Mouse (Mus musculus) neural tube, embryonic 13.5 days (tissue): ENCODE measurements around the gene Tbl1x. TPM values are rescaled to one million over a fixed set of nuclear protein-coding genes. Genes with fewer than 3 reads are reported as not detected.

ENCODE experiments used
- ATAC-seq: fragments of 200-750 bp; cut with Nextera tagmentation; 2 replicates; pipeline ENCODE4 v1.8.0; 2017; ENCODE audit warnings: low read depth, mild to moderate bottlenecking, moderate TSS enrichment, moderate library complexity
- H3K27ac ChIP-seq: fragments of 300-500 bp; sonication (generic); replicated peaks from 2 replicates; pipeline ENCODE4 v1.5.1; 2015; ENCODE audit warnings: moderate library complexity, mild to moderate bottlenecking, inconsistent platforms
- H3K27me3 ChIP-seq: fragments of 300-500 bp; sonication (generic); 2 replicates; pipeline ENCODE4 v1.6.1; 2015; ENCODE audit warnings: mild to moderate bottlenecking, inconsistent platforms
- H3K36me3 ChIP-seq: fragments of 300-500 bp; sonication (generic); 2 replicates; pipeline ENCODE4 v1.6.1; 2015; ENCODE audit warnings: mild to moderate bottlenecking, inconsistent platforms
- H3K4me1 ChIP-seq: fragments of 300-500 bp; sonication (generic); replicated peaks from 2 replicates; pipeline ENCODE4 v1.6.1; 2015; ENCODE audit warnings: inconsistent platforms
- H3K4me2 ChIP-seq: fragments of 300-500 bp; sonication (generic); 2 replicates; pipeline ENCODE4 v1.6.1; 2015; ENCODE audit warnings: inconsistent platforms, mild to moderate bottlenecking, moderate library complexity
- H3K4me3 ChIP-seq: fragments of 300-500 bp; sonication (generic); 2 replicates; pipeline ENCODE4 v1.5.1; 2015; ENCODE audit warnings: mild to moderate bottlenecking, inconsistent platforms
- H3K9ac ChIP-seq: fragments of 300-500 bp; sonication (generic); 2 replicates; pipeline ENCODE4 v1.6.1; 2015; ENCODE audit warnings: moderate library complexity, mild to moderate bottlenecking, inconsistent platforms
- H3K9me3 ChIP-seq: fragments of 300-500 bp; sonication (generic); 2 replicates; pipeline ENCODE4 v1.6.1; 2016; ENCODE audit warnings: inconsistent platforms
- WGBS: fragments of 180-500 bp; shearing (Covaris S2); methylation state at CpG from one replicate; pipeline ENCODE4 v1.1.7; 2015; 5-methylcytosine and 5-hydroxymethylcytosine counted together
- polyA plus RNA-seq: library from polyadenylated mRNA; unstranded; fragments of >200 nt; fragmentation: Nextera tagmentation; extraction: Ambion mirVana; gene quantifications from 2 replicates; pipeline ENCODE4 v1.2.1, GENCODE M21; 2015

The Tbl1x gene
- polyA plus RNA-seq, 1 experiment from 2014 or later, result 41.5 TPM

DNA sequence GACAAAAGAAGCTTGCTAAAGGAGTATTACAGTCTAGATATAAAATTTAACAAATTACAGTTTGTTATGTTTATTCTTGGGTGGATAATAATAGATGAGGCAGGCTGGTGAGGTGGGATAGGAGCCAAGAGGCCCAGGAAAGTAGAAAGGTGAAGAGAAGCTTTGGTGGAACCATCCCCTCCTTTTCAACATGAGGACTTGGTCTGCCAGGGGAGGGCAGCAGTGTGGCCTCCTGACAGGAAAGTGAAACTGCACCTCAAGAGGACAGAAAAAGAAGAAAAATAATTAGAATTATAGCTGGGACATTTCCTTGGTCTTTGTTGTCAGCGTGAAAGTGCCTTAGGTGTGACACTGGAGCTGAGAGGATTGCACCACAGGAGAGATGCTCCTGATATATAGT lies 35.6 kb downstream of the Tbl1x start:
- no peak for ATAC-seq
- Histone ChIP-seq H3K9ac (no peak overlapping the region), H3K4me1 (peaks cover 14% of the 10 kb centered on the region), H3K27me3 (no peaks in the 10 kb centered on the region), H3K27ac (no peak overlapping the region), H3K4me3 (no peak overlapping the region), H3K4me2 (no peak overlapping the region), H3K36me3 (no peaks in the 10 kb centered on the region), H3K9me3 (no peaks in the 10 kb centered on the region)
- 75% methylated on average over 1 of the region's 1 CpGs for WGBS

DNA sequence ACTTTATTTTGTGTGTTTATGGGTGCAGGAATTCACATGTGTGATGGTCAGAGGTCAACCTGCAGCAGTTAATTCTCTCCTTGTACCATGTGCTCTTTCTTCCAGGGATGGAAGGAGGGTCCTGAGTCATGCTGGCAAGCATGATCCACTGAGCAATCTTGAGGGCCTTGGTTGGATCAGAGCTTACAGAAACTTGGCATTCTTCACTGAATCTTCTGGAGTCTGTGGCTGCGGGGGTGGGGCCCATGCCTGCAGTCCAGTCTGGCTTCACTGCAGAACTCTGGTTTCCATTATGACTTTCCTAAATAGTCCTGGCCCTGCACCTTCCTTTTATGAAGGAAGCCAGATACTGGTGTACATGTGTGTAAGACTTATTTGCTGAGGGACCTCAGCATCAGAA lies 38.1 kb downstream of the Tbl1x start:
- ATAC-seq, result no peak

DNA sequence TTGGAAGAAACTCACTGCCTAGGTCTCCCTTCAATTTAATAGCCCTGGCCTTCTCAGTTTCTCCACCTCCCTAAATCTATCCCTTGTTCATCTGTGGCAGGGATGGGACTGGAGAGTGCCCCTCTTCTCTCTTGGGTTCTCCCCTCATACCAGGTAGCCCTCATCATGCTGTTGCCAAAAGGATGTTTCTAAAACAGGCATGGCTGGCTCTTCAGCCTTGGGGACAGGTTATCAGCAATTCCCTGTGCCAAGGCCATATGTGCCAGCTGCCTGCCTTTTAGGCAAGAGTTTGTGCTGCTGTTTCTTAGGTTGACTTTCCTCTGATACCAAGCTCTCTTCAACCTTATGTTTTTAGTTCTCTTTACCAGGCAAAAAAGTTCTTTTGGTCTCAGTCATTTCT lies 39.6 kb downstream of the Tbl1x start:
- Histone ChIP-seq H3K9me3 (no peaks in the 10 kb centered on the region), H3K27ac (no peak overlapping the region), H3K4me1 (peaks cover 4% of the 10 kb centered on the region; the same call in 1 of the 2 replicates), H3K27me3 (no peaks in the 10 kb centered on the region), H3K36me3 (no peaks in the 10 kb centered on the region), H3K9ac (no peak overlapping the region), H3K4me3 (no peak overlapping the region), H3K4me2 (no peak overlapping the region)
- ATAC-seq, result no peak

More for the DNA sequence above, 38.1 kb downstream of the Tbl1x start:
- Histone ChIP-seq H3K27ac (no peak overlapping the region), H3K4me1 (peaks cover 11% of the 10 kb centered on the region), H3K36me3 (no peaks in the 10 kb centered on the region), H3K4me3 (no peak overlapping the region), H3K4me2 (no peak overlapping the region), H3K9ac (no peak overlapping the region), H3K9me3 (no peaks in the 10 kb centered on the region), H3K27me3 (no peaks in the 10 kb centered on the region)
- 88% methylated on average over 1 of the region's 1 CpGs for WGBS

DNA sequence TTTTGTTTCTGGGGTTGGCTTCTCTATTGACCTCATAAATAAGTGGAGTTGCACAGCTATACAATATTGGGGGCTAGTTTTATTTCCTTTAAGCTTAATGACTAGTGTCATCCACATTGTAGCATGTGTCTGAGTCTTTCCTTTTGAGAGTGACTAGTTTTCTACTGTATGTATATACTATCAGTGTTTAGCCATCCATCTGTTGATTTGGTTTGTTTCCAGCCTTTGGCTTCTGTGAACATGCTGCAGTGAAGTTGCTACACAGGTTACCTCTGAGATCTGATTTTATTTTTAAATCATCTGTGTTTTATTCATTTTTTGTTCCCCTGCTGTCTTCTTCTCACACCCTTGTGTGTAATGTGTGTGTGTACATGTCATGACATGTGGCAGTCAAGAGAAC lies 40.5 kb downstream of the Tbl1x start:
- Histone ChIP-seq H3K27me3 (no peaks in the 10 kb centered on the region), H3K36me3 (no peaks in the 10 kb centered on the region), H3K9me3 (no peaks in the 10 kb centered on the region), H3K4me1 (no peaks in the 10 kb centered on the region), H3K4me3 (no peak overlapping the region), H3K27ac (no peak overlapping the region), H3K4me2 (no peak overlapping the region), H3K9ac (no peak overlapping the region)
- ATAC-seq, result no peak

DNA sequence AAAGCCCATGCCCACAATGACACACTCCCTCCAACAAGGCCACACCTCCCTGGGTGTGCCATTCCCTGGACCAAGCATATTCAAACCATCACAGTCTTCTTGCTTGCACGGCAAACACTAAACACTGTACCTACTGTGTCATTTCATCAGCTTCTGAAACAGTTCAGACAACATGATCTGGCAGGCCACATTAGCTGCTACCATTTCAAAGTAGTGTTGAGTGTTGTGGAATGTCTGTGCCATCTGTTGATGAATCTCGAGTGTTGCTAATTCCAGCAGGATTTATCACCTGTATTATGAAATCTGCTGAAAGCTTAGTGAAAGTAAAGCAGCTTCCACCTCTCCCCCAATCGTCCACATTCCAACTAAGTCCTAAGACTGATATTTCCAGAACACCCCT lies 41.3 kb downstream of the Tbl1x start:
- H3K27me3 ChIP-seq, result no peaks in the 10 kb centered on the region
- no peak overlapping the region for H3K27ac ChIP-seq
- WGBS, result 85% methylated on average over 3 of the region's 3 CpGs
- no peak overlapping the region for H3K9ac ChIP-seq
- no peak for ATAC-seq
- no peak overlapping the region for H3K4me3 ChIP-seq
- H3K4me2 ChIP-seq, result no peak overlapping the region
- no peaks in the 10 kb centered on the region for H3K4me1 ChIP-seq
- H3K9me3 ChIP-seq, result no peaks in the 10 kb centered on the region
- H3K36me3 ChIP-seq, result no peaks in the 10 kb centered on the region

DNA sequence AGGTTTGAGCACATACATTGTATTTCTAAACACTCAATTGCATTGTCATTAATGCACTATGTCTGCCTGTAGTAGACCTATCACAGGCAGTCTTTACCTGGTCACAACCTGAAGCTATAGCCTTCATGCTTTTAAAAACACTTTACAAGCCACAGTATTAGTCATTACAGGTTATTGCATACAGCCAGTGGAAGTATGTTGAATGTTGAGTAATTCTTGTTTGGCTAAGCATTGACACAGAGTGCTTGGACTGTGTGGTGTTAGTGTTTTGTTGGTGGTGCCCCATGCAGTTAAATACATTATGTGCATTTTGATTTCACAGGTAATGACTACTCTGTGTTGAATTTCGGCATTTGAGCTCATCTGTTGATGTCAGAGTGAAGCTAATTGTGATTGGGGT lies 45.2 kb downstream of the Tbl1x start:
- Histone ChIP-seq H3K27me3 (no peaks in the 10 kb centered on the region), H3K4me2 (no peak overlapping the region), H3K9me3 (no peaks in the 10 kb centered on the region), H3K4me1 (no peaks in the 10 kb centered on the region), H3K9ac (no peak overlapping the region), H3K4me3 (no peak overlapping the region), H3K27ac (no peak overlapping the region), H3K36me3 (no peaks in the 10 kb centered on the region)
- 78% methylated on average over 1 of the region's 1 CpGs for WGBS
- no peak for ATAC-seq

DNA sequence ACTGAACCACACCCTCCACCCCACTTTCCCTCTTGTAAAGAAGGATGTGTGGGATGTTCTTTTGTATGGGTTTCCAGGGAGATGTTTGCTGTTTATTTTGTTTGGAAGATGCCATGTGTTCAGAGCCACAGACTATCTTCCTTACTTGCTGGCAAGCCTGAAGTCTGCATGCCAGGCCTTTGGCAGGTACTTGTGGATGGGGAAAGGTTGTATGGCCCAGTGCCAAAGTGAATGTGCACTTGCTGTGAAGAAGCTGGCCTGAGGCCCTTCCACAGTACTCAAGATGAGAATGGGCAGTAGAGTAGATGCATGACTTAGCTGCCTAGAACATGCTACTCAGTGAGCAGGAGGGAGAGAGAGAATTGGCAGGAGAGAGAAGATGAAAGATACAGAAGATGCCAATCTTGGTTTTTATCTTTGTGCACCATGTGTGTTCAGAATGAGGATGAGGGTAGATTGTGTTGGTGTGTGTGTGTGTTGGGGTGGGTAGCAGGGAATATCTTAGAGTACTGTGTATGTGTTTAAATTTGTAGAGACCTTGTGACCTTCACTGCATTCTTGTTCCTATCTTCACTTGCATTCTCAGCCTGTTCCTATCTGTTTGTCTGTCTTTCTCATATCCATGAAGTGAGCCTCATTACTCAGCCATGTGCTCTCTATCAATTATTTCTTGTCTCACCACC lies 48.5 kb downstream of the Tbl1x start:
- H3K36me3 ChIP-seq, result no peaks in the 10 kb centered on the region

DNA sequence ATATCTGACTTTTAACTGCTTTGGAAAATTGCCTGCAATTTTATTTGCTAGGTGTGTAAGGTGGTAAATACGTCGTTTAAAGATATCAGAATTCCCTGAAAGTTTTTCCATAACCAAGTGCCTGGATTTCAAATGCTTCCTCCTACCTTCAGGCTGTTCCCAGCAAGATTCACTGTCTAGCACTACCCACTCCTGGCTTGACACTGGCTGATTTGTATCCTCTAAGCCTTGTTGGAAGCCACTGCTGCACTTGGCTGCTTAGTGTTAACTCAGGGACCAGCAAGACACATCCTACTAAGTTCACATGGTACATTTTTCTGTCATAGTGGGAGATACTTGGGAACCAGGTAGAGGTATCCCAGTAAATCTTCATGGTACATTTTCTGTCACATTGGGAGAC lies 52.8 kb downstream of the Tbl1x start:
- Histone ChIP-seq H3K4me2 (no peak overlapping the region), H3K9me3 (no peaks in the 10 kb centered on the region), H3K9ac (no peak overlapping the region), H3K4me1 (peaks cover 8% of the 10 kb centered on the region; the same call in 1 of the 2 replicates), H3K4me3 (no peak overlapping the region), H3K27ac (no peak overlapping the region), H3K36me3 (no peaks in the 10 kb centered on the region), H3K27me3 (no peaks in the 10 kb centered on the region)
- no peak for ATAC-seq
- 69% methylated on average over 2 of the region's 2 CpGs for WGBS

More for the DNA sequence above, 48.5 kb downstream of the Tbl1x start:
- Histone ChIP-seq H3K27ac (no peak overlapping the region), H3K4me2 (no peak overlapping the region), H3K9me3 (no peaks in the 10 kb centered on the region), H3K4me1 (peaks cover 8% of the 10 kb centered on the region; the same call in 1 of the 2 replicates), H3K27me3 (no peaks in the 10 kb centered on the region), H3K9ac (no peak overlapping the region), H3K4me3 (no peak overlapping the region)
- no peak for ATAC-seq

DNA sequence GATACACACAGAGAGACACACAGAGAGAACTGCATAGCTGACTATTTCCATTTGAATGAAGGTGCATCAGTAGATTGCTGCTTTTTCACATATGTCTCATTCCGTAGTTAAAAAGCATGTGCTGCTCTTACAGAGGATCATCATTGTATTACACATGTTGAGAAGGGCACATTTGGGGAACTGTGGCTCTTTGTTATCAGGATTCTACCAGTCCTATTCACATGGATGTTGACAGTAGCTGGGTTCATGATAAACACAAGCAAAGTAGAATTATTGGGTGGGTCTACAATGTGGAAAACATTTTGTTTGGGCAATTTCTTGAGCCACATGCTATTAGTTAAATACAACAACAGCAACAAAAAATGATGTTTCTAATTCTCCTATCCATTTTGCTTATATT lies 55.9 kb downstream of the Tbl1x start:
- Histone ChIP-seq H3K27ac (no peak overlapping the region), H3K4me1 (peaks cover 8% of the 10 kb centered on the region; the same call in 1 of the 2 replicates), H3K9me3 (no peaks in the 10 kb centered on the region), H3K27me3 (no peaks in the 10 kb centered on the region), H3K4me2 (no peak overlapping the region), H3K36me3 (no peaks in the 10 kb centered on the region), H3K9ac (no peak overlapping the region), H3K4me3 (no peak overlapping the region)
- ATAC-seq, result no peak
- WGBS, result 86% methylated on average over 1 of the region's 1 CpGs

DNA sequence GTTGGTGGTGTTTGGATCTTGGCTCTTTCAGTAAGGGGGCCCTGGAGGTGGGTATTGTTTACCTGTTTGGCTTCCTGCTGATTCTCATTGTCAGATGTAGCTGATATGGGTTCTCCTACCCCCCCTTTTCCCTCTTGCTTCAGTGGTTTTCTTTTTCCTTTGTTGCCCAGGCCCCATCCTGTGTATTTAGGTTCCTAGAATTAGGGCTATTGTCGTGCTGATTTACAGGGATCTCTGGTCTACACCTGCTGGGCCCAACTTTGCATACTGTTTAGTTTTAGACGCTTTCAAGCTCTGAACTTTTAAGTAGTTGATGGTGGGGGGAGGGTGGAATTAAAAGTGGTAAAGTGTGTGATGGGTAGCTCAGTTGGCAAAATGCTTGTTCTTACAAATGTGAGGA lies 57.2 kb downstream of the Tbl1x start:
- Histone ChIP-seq H3K4me2 (no peak overlapping the region), H3K27ac (no peak overlapping the region), H3K4me1 (peaks cover 3% of the 10 kb centered on the region; the same call in 1 of the 2 replicates), H3K27me3 (no peaks in the 10 kb centered on the region), H3K9ac (no peak overlapping the region), H3K4me3 (no peak overlapping the region), H3K9me3 (no peaks in the 10 kb centered on the region), H3K36me3 (no peaks in the 10 kb centered on the region)
- WGBS, result 17% methylated on average over 2 of the region's 2 CpGs
- ATAC-seq, result no peak

DNA sequence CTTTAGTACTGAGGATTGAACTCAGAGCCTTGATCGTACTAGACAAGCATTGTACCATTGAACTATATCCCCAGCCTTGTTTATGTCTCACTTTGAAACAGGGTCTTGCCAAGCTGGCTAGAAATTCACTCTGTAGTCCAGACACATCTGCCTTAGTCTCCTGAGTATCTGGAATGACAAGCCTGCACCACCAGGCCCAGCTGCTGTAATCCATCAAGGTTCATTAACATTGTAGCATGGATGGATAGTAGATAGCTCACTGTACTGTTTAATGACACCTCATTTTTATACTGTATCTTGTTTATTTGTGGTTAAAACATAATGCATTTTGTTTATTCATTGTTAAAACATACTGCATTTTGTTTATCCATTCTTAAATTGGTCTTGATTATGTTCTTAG lies 62.9 kb downstream of the Tbl1x start:
- WGBS, result 86% methylated on average over 1 of the region's 1 CpGs
- H3K9me3 ChIP-seq, result no peaks in the 10 kb centered on the region
- H3K4me1 ChIP-seq, result 0 out of 2 replicates have a peak, but pooled peaks cover 4% of the 10 kb centered on the region
- H3K4me3 ChIP-seq, result no peak overlapping the region
- no peak overlapping the region for H3K9ac ChIP-seq
- no peak for ATAC-seq
- H3K27me3 ChIP-seq, result no peaks in the 10 kb centered on the region
- H3K27ac ChIP-seq, result no peak overlapping the region; the same call in 1 of the 2 replicates
- H3K4me2 ChIP-seq, result no peak overlapping the region
- no peaks in the 10 kb centered on the region for H3K36me3 ChIP-seq

DNA sequence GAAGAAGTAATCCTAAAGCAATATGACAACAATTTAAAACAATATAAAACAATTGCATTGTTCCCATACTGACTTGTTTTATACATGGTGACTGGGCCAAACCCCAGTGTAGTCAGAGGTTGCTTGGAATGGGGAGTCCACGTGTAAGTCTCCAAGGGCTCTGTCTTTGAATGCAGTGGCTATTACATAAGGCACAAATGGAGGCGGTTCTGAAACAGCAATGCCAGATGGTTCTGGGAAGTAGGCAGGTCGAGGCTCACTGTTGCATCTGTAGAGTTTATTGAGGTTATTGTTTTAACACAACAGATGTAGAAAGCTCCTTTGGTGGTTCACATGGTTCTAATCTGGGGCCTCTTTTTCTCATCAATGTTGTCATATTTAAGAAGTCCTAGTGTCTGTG lies 66.3 kb downstream of the Tbl1x start:
- Histone ChIP-seq H3K4me1 (0 out of 2 replicates have a peak, but pooled peaks cover 4% of the 10 kb centered on the region), H3K9me3 (no peaks in the 10 kb centered on the region), H3K36me3 (no peaks in the 10 kb centered on the region), H3K4me2 (no peak overlapping the region), H3K27ac (no peak overlapping the region), H3K9ac (no peak overlapping the region), H3K4me3 (no peak overlapping the region), H3K27me3 (no peaks in the 10 kb centered on the region)
- no peak for ATAC-seq
- 57% methylated on average over 3 of the region's 3 CpGs for WGBS

DNA sequence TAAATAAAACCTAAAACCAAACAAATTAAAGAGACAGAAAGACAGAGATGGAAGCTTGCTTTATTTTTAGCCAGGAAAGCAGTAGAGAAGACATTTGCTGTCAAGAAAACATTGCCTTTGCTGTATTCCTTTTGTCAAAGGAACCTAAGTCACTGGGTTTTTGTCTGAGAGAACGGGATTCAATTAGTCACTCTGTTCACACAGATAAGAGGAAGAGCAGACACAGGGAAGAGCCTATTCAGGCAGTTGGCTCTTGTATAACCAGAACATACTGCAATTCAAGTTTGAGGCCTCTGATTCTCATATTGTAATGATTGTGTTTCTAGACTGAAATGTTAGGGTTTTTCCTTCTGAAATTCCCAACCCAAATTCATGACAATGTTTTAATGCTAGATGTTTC lies 67.4 kb downstream of the Tbl1x start:
- no peak overlapping the region for H3K4me3 ChIP-seq
- WGBS, result 31% methylated on average over 1 of the region's 1 CpGs
- H3K27ac ChIP-seq, result no peak overlapping the region
- no peaks in the 10 kb centered on the region for H3K27me3 ChIP-seq
- no peak overlapping the region for H3K4me2 ChIP-seq
- H3K9me3 ChIP-seq, result no peaks in the 10 kb centered on the region
- no peak overlapping the region for H3K9ac ChIP-seq
- no peak for ATAC-seq
- no peaks in the 10 kb centered on the region for H3K36me3 ChIP-seq
- 0 out of 2 replicates have a peak, but pooled peaks cover 4% of the 10 kb centered on the region for H3K4me1 ChIP-seq
